Mouse (Mus musculus): ENCODE measurements around the gene Plagl1. TPM values are rescaled to one million over a fixed set of nuclear protein-coding genes. Genes with fewer than 3 reads are reported as not detected.
A peak's percentile ranks its signal among the peaks of the same experiment; 100 is the strongest.

The Plagl1 gene
- polyA plus RNA-seq, 1 experiment from 2014 or later = 102 TPM

DNA sequence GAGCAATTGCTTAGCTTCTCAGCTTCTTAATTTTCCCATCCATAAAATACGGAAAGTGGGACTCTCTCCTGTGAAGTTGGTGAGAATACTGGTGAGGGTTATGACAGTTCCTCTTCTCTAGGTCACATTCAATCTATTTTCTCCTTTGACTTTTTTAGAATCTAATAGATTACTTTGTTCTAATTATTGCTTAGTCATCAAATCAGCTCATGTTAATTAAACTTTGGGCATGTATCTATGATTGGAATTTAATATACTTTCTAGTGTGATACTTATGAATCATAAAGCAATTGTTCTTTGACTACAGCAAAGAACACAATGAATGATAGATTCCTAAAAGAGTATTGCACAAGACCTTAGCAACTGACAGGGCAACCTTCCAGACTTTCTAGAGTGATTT lies 38.6 kb downstream of the Plagl1 start:
- no peaks in the 10 kb centered on the region for H3K36me3 ChIP-seq (replicated peaks)
- peaks cover 5% of the 10 kb centered on the region; the same call in 1 of the 2 replicates for H3K4me1 ChIP-seq
- no peak for ATAC-seq (ENCODE audit: low FRiP score)
- no peaks in the 10 kb centered on the region for H3K27me3 ChIP-seq
- no peak overlapping the region for H3K27ac ChIP-seq
- no peak overlapping the region for H3K9ac ChIP-seq
- 82% methylated on average over 1 of the region's 1 CpGs for WGBS
- no peak overlapping the region for H3K4me2 ChIP-seq
- H3K4me3 ChIP-seq (replicated peaks) = no peak overlapping the region
- H3K9me3 ChIP-seq = no peaks in the 10 kb centered on the region

- Histone ChIP-seq H3K4me2 (no peak overlapping the region), H3K9ac (no peak overlapping the region), H3K4me3 (replicated peaks) (no peak overlapping the region), H3K9me3 (no peaks in the 10 kb centered on the region), H3K36me3 (replicated peaks) (no peaks in the 10 kb centered on the region), H3K27me3 (no peaks in the 10 kb centered on the region), H3K27ac (no peak overlapping the region), H3K4me1 (no peaks in the 10 kb centered on the region)
- 90% methylated on average over 6 of the region's 6 CpGs for WGBS
- ATAC-seq (ENCODE audit: low FRiP score) = no peak
Observed at GRCm38 (mm10) chr10:13100061-13100648, 39.9 kb downstream of the Plagl1 start.

- Histone ChIP-seq H3K9ac (no peak overlapping the region), H3K27me3 (no peaks in the 10 kb centered on the region), H3K4me1 (peaks cover 12% of the 10 kb centered on the region), H3K4me3 (replicated peaks) (no peak overlapping the region), H3K36me3 (replicated peaks) (no peaks in the 10 kb centered on the region), H3K9me3 (no peaks in the 10 kb centered on the region), H3K4me2 (no peak overlapping the region), H3K27ac (no peak overlapping the region)
- no peak for ATAC-seq (ENCODE audit: low FRiP score)
- WGBS = 75% methylated on average over 4 of the region's 4 CpGs
Observed at GRCm38 (mm10) chr10:13102360-13102759, 42.1 kb downstream of the Plagl1 start.

DNA sequence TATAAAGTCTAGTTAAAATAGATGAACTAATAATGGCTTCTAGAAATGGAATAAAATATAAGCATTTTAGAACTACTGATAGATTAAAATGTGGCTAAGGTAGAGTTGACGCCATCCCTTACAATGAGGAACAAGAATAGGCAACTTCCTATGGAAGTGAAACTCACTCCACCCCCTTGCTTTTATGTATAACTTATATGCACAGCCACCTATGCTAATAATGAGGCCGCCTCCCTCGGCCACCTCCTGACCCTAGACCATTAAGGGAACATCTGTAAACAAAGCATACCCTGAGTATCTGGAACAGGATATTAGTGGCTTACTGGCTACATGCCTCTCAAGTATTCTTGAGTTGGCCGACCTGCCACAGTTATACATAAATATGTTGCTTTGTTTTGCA lies 43.5 kb downstream of the Plagl1 start:
- H3K36me3 ChIP-seq (replicated peaks) = no peaks in the 10 kb centered on the region
- no peak overlapping the region for H3K4me2 ChIP-seq
- ATAC-seq (ENCODE audit: low FRiP score) = no peak
- H3K4me3 ChIP-seq (replicated peaks) = no peak overlapping the region
- no peaks in the 10 kb centered on the region for H3K9me3 ChIP-seq
- WGBS = 69% methylated on average over 4 of the region's 4 CpGs
- H3K27me3 ChIP-seq = no peaks in the 10 kb centered on the region
- H3K27ac ChIP-seq = no peak overlapping the region
- H3K4me1 ChIP-seq = peaks cover 27% of the 10 kb centered on the region
- H3K9ac ChIP-seq = no peak overlapping the region

DNA sequence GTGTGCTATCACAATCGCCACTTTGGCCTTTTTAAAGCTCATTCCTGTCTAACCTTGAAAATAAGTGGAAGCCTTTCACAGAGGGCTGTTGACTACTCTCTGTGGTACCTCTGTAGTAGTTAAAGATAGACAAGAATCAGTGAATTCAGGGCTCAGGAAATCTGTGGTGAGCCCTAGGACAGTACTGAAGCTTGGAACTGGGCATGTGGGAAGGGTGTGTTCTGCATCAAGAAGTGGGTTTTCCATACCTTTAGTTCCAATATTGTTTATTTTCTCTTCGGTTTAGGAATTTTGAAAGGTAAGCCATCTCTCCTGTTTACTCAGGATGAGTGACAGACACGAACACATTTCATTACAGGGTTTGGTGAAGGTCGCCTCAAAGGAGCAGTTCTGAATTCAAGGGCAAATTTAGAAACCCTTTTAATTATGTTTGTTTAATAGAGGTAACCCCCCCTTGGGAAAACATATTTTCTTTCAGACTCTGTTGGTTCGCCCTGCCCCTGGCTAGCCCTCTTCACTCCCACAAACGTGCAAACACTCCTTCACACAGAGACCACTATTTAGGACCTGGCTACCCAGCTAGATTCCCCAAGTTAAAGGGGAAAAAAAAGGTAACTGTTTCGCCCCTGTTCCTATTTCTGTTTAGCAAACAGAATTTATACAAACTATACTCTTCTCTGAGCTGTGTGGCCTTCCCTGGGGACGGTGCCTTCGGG lies 46.8 kb downstream of the Plagl1 start:
- Histone ChIP-seq H3K4me3 (replicated peaks) (no peak overlapping the region), H3K9me3 (no peaks in the 10 kb centered on the region), H3K27ac (peak overlapping the region; percentile 83), H3K4me1 (peaks cover 52% of the 10 kb centered on the region), H3K4me2 (no peak overlapping the region), H3K27me3 (no peaks in the 10 kb centered on the region), H3K9ac (no peak overlapping the region), H3K36me3 (replicated peaks) (no peaks in the 10 kb centered on the region; the same call in 1 of the 2 replicates)
- ATAC-seq (ENCODE audit: low FRiP score) = no peak
- 49% methylated on average over 9 of the region's 9 CpGs for WGBS

- H3K9me3 ChIP-seq = no peaks in the 10 kb centered on the region
- H3K27me3 ChIP-seq = no peaks in the 10 kb centered on the region
- no peak overlapping the region for H3K4me2 ChIP-seq
- ATAC-seq (ENCODE audit: low FRiP score) = peak; percentile 90
- peak overlapping the region; percentile 83 for H3K27ac ChIP-seq
- peaks cover 62% of the 10 kb centered on the region for H3K4me1 ChIP-seq
- no peak overlapping the region for H3K4me3 ChIP-seq (replicated peaks)
- H3K36me3 ChIP-seq (replicated peaks) = no peaks in the 10 kb centered on the region; the same call in 1 of the 2 replicates
- no peak overlapping the region for H3K9ac ChIP-seq
- WGBS = 2% methylated on average over 7 of the region's 7 CpGs
Observed at GRCm38 (mm10) chr10:13108021-13108548, 47.8 kb downstream of the Plagl1 start.

DNA sequence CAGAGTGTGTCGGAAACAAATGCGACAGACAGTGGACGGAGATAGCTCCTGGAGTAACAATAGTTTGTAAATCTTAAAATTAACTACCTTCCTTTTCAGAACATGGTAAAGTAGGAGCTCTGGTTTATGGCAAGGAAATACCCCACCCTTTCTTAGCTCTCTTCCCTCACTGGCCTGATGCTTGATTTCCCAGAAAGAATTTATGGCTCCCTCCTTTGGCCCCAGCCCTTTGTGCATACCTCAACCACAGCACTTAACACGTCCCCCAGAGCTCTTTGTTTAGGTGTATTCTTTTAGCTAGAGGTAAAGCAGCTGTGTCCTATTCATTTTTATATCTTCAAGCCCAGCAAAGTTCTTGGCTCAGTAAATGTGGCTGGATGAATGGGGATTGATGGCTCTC lies 48.5 kb downstream of the Plagl1 start:
- Histone ChIP-seq H3K27me3 (no peaks in the 10 kb centered on the region), H3K4me1 (peaks cover 68% of the 10 kb centered on the region), H3K4me3 (replicated peaks) (no peak overlapping the region), H3K4me2 (peak overlapping the region; percentile 17; the same call in 1 of the 2 replicates), H3K9ac (no peak overlapping the region), H3K27ac (peak overlapping the region; percentile 83), H3K36me3 (replicated peaks) (no peaks in the 10 kb centered on the region; the same call in 1 of the 2 replicates), H3K9me3 (no peaks in the 10 kb centered on the region)
- no peak for ATAC-seq (ENCODE audit: low FRiP score)
- 9% methylated on average over 4 of the region's 4 CpGs for WGBS

GRCm38 (mm10) chr10:13109781-13110180 lies 49.5 kb downstream of the Plagl1 start:
- Histone ChIP-seq H3K4me1 (peaks cover 77% of the 10 kb centered on the region), H3K4me2 (no peak overlapping the region; the same call in 1 of the 2 replicates), H3K27ac (peak overlapping the region; percentile 83), H3K36me3 (replicated peaks) (no peaks in the 10 kb centered on the region; the same call in 1 of the 2 replicates), H3K27me3 (no peaks in the 10 kb centered on the region), H3K9ac (no peak overlapping the region), H3K4me3 (replicated peaks) (no peak overlapping the region), H3K9me3 (no peaks in the 10 kb centered on the region)
- WGBS = 56% methylated on average over 1 of the region's 1 CpGs
- ATAC-seq (ENCODE audit: low FRiP score) = no peak

DNA sequence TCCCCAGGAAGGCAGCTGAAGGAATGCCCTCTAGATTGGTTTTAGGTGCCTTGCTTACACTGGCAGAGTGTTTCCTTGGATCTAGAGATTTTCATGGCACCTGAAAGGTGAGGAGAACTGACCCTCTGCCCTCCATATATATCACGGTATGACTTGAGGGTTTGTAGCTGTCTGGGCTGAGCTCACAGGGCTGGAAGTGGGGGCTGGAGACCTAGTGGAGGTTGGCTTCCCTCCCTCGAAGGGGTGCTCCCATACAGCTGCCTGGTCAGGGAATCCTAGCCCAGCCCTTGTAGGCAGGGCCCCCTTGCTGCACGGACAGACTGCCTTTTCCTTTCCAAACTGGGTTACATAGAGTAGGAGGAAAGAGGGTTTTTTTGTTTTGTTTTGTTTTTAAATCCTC lies 52.5 kb downstream of the Plagl1 start:
- Histone ChIP-seq H3K4me2 (no peak overlapping the region), H3K4me3 (replicated peaks) (no peak overlapping the region), H3K27ac (no peak overlapping the region), H3K27me3 (no peaks in the 10 kb centered on the region), H3K36me3 (replicated peaks) (no peaks in the 10 kb centered on the region; the same call in 1 of the 2 replicates), H3K9me3 (no peaks in the 10 kb centered on the region), H3K4me1 (peaks cover 90% of the 10 kb centered on the region), H3K9ac (no peak overlapping the region)
- whole genome bisulfite sequencing = 72% methylated on average over 3 of the region's 3 CpGs
- ATAC-seq (ENCODE audit: low FRiP score) = no peak

DNA sequence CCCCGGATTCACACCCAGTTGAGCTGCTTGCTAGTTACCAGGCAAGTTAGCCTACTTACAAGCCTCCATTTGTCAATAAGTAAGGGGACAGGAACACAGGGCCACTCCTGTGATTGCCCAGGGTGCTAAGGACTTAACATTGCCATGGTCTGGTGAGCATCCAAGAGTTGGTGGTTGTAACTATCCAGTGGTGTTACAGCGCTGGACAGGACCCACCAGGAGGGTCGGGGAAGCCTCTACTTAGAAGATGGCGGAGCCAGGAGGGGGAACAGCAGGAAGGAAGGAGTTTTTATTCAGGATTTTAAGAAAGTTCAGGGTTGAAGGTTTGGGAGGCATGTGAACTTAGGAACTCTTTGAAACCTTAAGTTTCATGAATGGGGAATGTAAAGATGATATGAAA lies 53.3 kb downstream of the Plagl1 start:
- Histone ChIP-seq H3K4me3 (replicated peaks) (no peak overlapping the region), H3K27me3 (no peaks in the 10 kb centered on the region), H3K4me2 (no peak overlapping the region), H3K27ac (no peak overlapping the region), H3K36me3 (replicated peaks) (no peaks in the 10 kb centered on the region; the same call in 1 of the 2 replicates), H3K9me3 (no peaks in the 10 kb centered on the region), H3K9ac (no peak overlapping the region), H3K4me1 (peaks cover 90% of the 10 kb centered on the region)
- no peak for ATAC-seq (ENCODE audit: low FRiP score)
- WGBS = 78% methylated on average over 4 of the region's 4 CpGs

DNA sequence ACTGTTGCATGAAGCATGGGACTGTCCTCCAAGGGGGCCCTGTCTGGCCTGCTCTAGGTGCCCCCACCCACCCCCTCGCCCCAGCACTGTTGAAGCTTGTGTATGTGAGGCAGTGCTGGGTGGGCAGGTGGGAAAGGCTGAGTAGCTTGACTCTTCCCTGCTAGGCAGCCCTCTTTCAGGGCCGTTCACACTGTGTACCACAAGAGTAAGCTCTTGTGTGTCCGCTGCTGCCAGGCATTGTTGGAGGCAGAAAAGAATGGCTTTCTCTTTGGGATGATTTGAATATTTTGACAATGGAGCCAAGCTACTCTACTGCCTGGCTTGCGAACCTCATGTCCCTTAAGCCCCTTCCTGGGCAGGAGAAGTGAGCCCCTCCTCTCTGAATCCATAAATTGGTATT lies 54.7 kb downstream of the Plagl1 start:
- peaks cover 84% of the 10 kb centered on the region for H3K4me1 ChIP-seq
- H3K9me3 ChIP-seq = no peaks in the 10 kb centered on the region
- peak overlapping the region; percentile 19; the same call in 1 of the 2 replicates for H3K4me2 ChIP-seq
- H3K9ac ChIP-seq = no peak overlapping the region
- no peak overlapping the region for H3K4me3 ChIP-seq (replicated peaks)
- WGBS = 4% methylated on average over 4 of the region's 4 CpGs
- peak overlapping the region; percentile 84 for H3K27ac ChIP-seq
- H3K36me3 ChIP-seq (replicated peaks) = no peaks in the 10 kb centered on the region; the same call in 1 of the 2 replicates
- no peaks in the 10 kb centered on the region for H3K27me3 ChIP-seq
- peak; percentile 53 for ATAC-seq (ENCODE audit: low FRiP score)

DNA sequence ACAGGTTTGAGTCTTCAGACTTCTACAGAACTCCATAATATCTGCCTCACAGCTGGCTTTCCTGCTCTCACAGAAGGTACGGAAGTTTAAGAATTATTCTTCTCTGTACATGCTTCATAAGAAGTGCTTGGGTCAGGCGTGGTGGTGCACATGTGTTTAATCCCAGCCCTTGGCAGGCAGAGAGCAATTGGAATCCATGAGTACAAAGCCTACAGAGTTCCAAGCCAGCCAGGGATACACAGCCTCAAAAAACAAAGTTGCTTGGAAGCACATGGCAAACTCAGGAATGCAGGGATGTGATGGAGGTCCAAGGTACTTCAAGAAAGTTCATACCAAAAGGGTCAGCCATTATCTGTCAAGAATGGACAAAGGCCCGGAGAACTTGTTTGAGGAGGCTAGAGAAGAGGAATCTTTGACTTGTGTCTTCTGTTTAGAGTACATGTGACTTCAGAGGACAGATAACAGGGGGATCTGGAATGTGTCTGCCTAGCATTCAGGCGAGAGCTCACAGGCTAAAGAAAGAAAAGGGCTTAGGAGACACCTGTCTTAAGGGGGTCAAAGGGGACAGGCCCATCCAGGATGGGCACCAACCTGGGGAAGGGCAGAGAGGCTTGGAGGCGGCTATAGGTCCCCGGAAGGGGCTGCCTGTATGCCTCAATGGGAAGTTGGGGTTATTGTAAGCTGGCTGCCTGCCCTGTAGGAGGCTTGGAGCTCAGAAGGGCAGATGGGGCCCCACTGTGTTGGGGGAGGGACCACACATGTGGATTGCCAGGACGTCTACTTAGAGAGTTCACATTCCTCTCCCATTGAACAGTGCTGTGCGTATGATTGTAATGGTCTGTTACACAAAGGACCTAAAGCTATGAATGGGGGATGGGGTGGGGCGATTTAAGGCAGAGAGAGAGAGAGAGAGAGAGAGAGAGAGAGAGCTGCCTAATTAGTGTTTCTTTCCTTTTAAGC lies 56.7 kb downstream of the Plagl1 start:
- Histone ChIP-seq H3K27ac (peak overlapping the region; percentile 80), H3K4me2 (no peak overlapping the region), H3K27me3 (no peaks in the 10 kb centered on the region), H3K9me3 (no peaks in the 10 kb centered on the region), H3K36me3 (replicated peaks) (no peaks in the 10 kb centered on the region; the same call in 1 of the 2 replicates), H3K4me3 (replicated peaks) (no peak overlapping the region), H3K4me1 (peaks cover 72% of the 10 kb centered on the region), H3K9ac (no peak overlapping the region)
- peak; percentile 88 for ATAC-seq (ENCODE audit: low FRiP score)
- 19% methylated on average over 9 of the region's 9 CpGs for WGBS

Data from forebrain, embryonic 12.5 days (tissue).